Comparison of ENCODE assay signal across 8 mouse cellular contexts in the genomic region with DNA sequence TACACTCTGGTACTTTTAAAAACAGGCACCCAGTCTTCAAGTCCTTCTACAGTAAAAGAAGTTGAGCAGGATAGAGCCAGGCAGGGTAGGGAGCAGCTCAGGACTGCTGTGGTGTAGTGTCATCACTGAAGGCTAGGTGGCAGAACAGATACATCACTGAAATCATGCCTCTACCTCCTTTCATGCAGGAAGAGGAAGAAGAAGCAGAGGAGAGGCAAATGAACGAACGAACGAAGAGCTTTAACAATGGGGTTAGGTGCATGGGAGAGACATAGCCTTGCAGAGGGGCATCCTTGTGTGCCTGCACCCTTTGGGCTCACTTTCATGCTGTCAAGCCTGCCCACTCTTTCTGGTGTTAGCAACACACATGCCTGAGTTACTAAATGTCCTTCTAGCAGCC. TPM values are rescaled to one million over a fixed set of nuclear protein-coding genes. Genes with fewer than 3 reads are reported as not detected.
DNase-seq lines count a peak whose midpoint lies in the region; ATAC-seq lines count a peak whose summit lies in the region.

No protein-coding gene starts in this region.

- H3K27me3 ChIP-seq in embryonic facial prominence, embryonic 13.5 days = peaks cover 14% of the 10 kb centered on the region; the same call in 1 of the 2 replicates
- peaks cover 56% of the 10 kb centered on the region for H3K27me3 ChIP-seq in hindbrain, embryonic 10.5 days (ENCODE audit: insufficient read depth, poor library complexity, severe bottlenecking)

- WGBS in embryonic facial prominence, embryonic 13.5 days = 3% methylated on average over 3 of the region's 3 CpGs
- WGBS in hindbrain, embryonic 10.5 days = 16% methylated on average over 3 of the region's 3 CpGs

- H3K4me2 ChIP-seq in embryonic facial prominence, embryonic 13.5 days = peak overlapping the region; percentile 44

- H3K9me3 ChIP-seq in embryonic facial prominence, embryonic 13.5 days = no peaks in the 10 kb centered on the region
- no peaks in the 10 kb centered on the region for H3K9me3 ChIP-seq in hindbrain, embryonic 10.5 days

- H3K4me1 ChIP-seq in embryonic facial prominence, embryonic 13.5 days = peaks cover 50% of the 10 kb centered on the region
- peaks cover 44% of the 10 kb centered on the region for H3K4me1 ChIP-seq in hindbrain, embryonic 10.5 days (replicated peaks)

- no peak overlapping the region for H3K4me3 ChIP-seq in embryonic facial prominence, embryonic 13.5 days
- H3K4me3 ChIP-seq in hindbrain, embryonic 10.5 days = no peak overlapping the region

- H3K27ac ChIP-seq in embryonic facial prominence, embryonic 13.5 days = peak overlapping the region; percentile 78
- H3K27ac ChIP-seq in hindbrain, embryonic 10.5 days = 0 out of 2 replicates have a peak overlapping the region, but pooled peaks have one; percentile 50

- ATAC-seq in embryonic facial prominence, embryonic 13.5 days (ENCODE audit: insufficient number of reproducible peaks, insufficient read depth, low FRiP score, low TSS enrichment, low read depth) = no peak

- peak; percentile 53 for DNase-seq in adrenal gland, postnatal 10 days
- no peak for DNase-seq in adrenal gland, postnatal 25 days
- peak; percentile 75 for DNase-seq in MN1 (ENCODE audit: low spot score)
- DNase-seq in hindbrain, embryonic 10.5 days (ENCODE audit: low spot score) = peak; percentile 53
- DNase-seq in left cerebral cortex, postnatal 25 days (ENCODE audit: low spot score in 2 of 2) = peak; percentile 70 to 80
- peak; percentile 52 for DNase-seq in neural tube, embryonic 10.5 days (ENCODE audit: extremely low spot score, low spot score)
- DNase-seq in T-cell, adult 2 months (ENCODE audit: low spot score) = no peak

- intact Hi-C loops in left cerebral cortex, postnatal 25 days (cut with DNase I) = loop anchor here (1.0 to 5.0 kb wide), 3 partner anchors 114 to 740 kb away; no protein-coding TSS in a partner anchor

- peak overlapping the region; percentile 33; the same call in 1 of the 2 replicates for H3K9ac ChIP-seq in embryonic facial prominence, embryonic 13.5 days

- no peaks in the 10 kb centered on the region for H3K36me3 ChIP-seq in embryonic facial prominence, embryonic 13.5 days
- H3K36me3 ChIP-seq in hindbrain, embryonic 10.5 days = no peaks in the 10 kb centered on the region

RNA-seq across cellular contexts. Expression of a gene that starts 3.2 kb away (rescaled TPM):
- total RNA-seq in adrenal gland, postnatal 10 days (2021) = 100 to 1,000 TPM in 1 of 2 experiments, 10 to 100 TPM in 1; 85.9 to 120 TPM
- 49.9 and 57.5 TPM in 2 replicates for total RNA-seq in adrenal gland, postnatal 25 days (2021)
- polyA plus RNA-seq in embryonic facial prominence, embryonic 13.5 days (2015; fragmentation: Nextera tagmentation; extraction: Ambion mirVana) = 141 and 165 TPM in 2 replicates
- polyA plus RNA-seq in hindbrain, embryonic 10.5 days (2016; fragmentation: Nextera tagmentation; extraction: Ambion mirVana) = 35.4 and 40.7 TPM in 2 replicates
- total RNA-seq in left cerebral cortex, postnatal 25 days (2021) = 10 to 100 TPM; 45.6 to 55.1 TPM

RNA-seq across cellular contexts. Expression of a gene that starts 53.6 kb away (rescaled TPM):
- total RNA-seq in adrenal gland, postnatal 10 days (2021) = 100 to 1,000 TPM; 210 to 501 TPM
- 2.6 and 5.9 TPM in 2 replicates for total RNA-seq in adrenal gland, postnatal 25 days (2021)
- 469 and 555 TPM in 2 replicates for polyA plus RNA-seq in embryonic facial prominence, embryonic 13.5 days (2015; fragmentation: Nextera tagmentation; extraction: Ambion mirVana)
- polyA plus RNA-seq in hindbrain, embryonic 10.5 days (2016; fragmentation: Nextera tagmentation; extraction: Ambion mirVana) = 493 and 750 TPM in 2 replicates
- 10 to 100 TPM; 82.3 to 88.2 TPM for total RNA-seq in left cerebral cortex, postnatal 25 days (2021)

Comparison
In these comparisons a context has a peak if more than half of its experiments do, and no peak if none do; other contexts are left out.
1. DNase-seq: peak in adrenal gland, postnatal 10 days (single experiment), MN1 (single experiment), hindbrain, embryonic 10.5 days (single experiment), left cerebral cortex, postnatal 25 days (2 of 2) and neural tube, embryonic 10.5 days (single experiment); none in adrenal gland, postnatal 25 days (single experiment) and T-cell, adult 2 months (single experiment).
2. RNA of a gene that starts 53.6 kb away (total RNA-seq): 210 to 501 TPM in adrenal gland, postnatal 10 days and 82.3 to 88.2 TPM in left cerebral cortex, postnatal 25 days; 2.6 to 5.9 TPM in adrenal gland, postnatal 25 days; every median in the first group is over 10 times any median in the second.